Mouse (Mus musculus): ENCODE results near the gene Aoah. TPM values are rescaled to one million over a fixed set of nuclear protein-coding genes. Genes with fewer than 3 reads are reported as not detected.

Aoah gene
- polyA plus RNA-seq, 1 experiment from 2014 or later: 0.86 TPM

DNA sequence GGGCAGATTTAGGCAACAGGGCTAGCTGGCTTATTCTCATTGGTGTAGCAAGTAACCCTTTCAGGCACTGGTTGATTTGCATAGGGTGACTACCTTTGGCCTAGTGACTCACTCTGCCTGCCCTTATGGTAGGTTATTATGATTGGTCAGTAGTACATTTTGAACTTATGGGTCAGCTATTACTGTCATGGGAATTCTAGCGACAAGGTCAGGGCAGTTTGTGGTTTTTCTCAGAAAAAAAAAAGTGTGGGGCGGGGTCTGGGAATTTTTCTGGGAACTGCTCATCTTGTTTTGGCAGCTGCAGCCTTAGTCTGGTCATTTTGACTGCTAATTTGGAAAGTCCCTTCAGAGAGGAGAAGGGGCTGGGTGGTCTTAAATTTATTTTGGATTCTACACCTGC is 272.1 kb downstream of the Aoah start:
- ATAC-seq: no peak
- 73% methylated on average over 2 of the region's 2 CpGs for WGBS
- TF ChIP-seq EP300 (IDR thresholded peaks at IDR 0.05): no peak
- TF ChIP-seq CTCF (IDR thresholded peaks at IDR 0.05): no peak

DNA sequence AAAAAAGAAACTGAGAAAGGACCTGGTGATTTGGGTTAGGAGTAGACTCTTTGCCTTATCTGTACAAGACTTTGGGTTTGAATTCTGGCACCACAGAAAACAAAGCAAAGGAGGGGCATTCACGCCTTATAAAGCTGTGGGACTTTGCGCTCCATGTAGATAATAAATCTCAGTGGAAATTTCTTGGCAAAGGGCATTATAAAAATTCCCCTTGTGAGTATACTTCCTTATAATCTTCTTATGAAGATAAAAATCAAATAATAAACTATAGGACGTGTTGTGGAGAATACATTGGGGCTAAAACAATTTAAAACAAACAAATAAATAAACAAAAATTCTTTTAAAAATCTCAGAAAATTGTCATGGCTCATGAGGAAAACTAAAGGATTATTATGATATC is 280.9 kb downstream of the Aoah start, which contains the start of gene Olfr1370:
Gene Olfr1370 (minus strand): TSS at position 101 of the 400 bp plus-strand sequence.
- H3K4me1 ChIP-seq (ENCODE audit: insufficient read depth, low read depth, low read length): no peaks in the 10 kb centered on the region
- no peak within 1 kb of the TSS for H3K9ac ChIP-seq (replicated peaks; ENCODE audit: low read depth)
- ATAC-seq (no peak), DNase-seq (ENCODE audit: low spot score) (no peak)
- H3K27me3 ChIP-seq (replicated peaks; ENCODE audit: insufficient read depth, low read length): no peaks in the 10 kb centered on the region
- no peak within 1 kb of the TSS for H3K4me3 ChIP-seq (ENCODE audit: low read depth, low read length)
- 68% methylated on average over 3 of the region's 3 CpGs for WGBS
- H3K9me3 ChIP-seq (ENCODE audit: low read length): no peaks in the 10 kb centered on the region
- no peak within 1 kb of the TSS for H3K4me2 ChIP-seq (replicated peaks; ENCODE audit: low read depth, low read length)
- TF ChIP-seq EP300 (IDR thresholded peaks at IDR 0.05): no peak
- no peak for TF ChIP-seq CTCF (IDR thresholded peaks at IDR 0.05)
- H3K27ac ChIP-seq (ENCODE audit: low read length): no peak within 1 kb of the TSS
- no peaks in the 10 kb centered on the region for H3K36me3 ChIP-seq (ENCODE audit: insufficient read depth, low read length)

More for the DNA sequence above, 272.1 kb downstream of the Aoah start:
- no peak for DNase-seq (ENCODE audit: low spot score)
- H3K9ac ChIP-seq (replicated peaks; ENCODE audit: low read depth): no peak overlapping the region
- no peaks in the 10 kb centered on the region for H3K36me3 ChIP-seq (ENCODE audit: insufficient read depth, low read length)
- no peaks in the 10 kb centered on the region for H3K4me1 ChIP-seq (ENCODE audit: insufficient read depth, low read depth, low read length)
- no peaks in the 10 kb centered on the region for H3K9me3 ChIP-seq (ENCODE audit: low read length)
- no peak overlapping the region for H3K4me3 ChIP-seq (ENCODE audit: low read depth, low read length)
- no peaks in the 10 kb centered on the region for H3K27me3 ChIP-seq (replicated peaks; ENCODE audit: insufficient read depth, low read length)
- no peak overlapping the region for H3K4me2 ChIP-seq (replicated peaks; ENCODE audit: low read depth, low read length)
- no peak overlapping the region for H3K27ac ChIP-seq (ENCODE audit: low read length)

DNA sequence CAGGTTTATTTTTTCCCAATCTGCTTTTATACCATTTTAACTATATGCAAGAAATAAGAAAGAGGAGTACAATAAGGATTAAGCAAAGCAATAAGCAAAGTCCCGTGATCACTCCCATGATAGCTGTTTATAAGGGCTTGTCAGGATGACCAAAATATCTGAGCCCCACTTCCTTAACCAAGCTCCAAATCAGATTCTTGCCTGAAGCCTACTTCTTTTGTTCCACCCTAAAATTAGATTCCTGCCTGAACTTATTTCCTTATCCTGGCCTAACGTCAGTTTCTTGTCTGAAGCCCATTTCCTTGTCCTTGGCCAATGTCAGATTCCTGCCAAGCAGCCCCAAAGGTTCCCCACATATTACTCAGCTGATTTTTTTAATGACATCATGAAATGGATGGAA is 288.8 kb downstream of the Aoah start:
- Histone ChIP-seq H3K4me2 (replicated peaks; ENCODE audit: low read depth, low read length) (no peak overlapping the region), H3K36me3 (ENCODE audit: insufficient read depth, low read length) (no peaks in the 10 kb centered on the region), H3K27ac (ENCODE audit: low read length) (no peak overlapping the region), H3K9me3 (ENCODE audit: low read length) (no peaks in the 10 kb centered on the region), H3K27me3 (replicated peaks; ENCODE audit: insufficient read depth, low read length) (no peaks in the 10 kb centered on the region), H3K9ac (replicated peaks; ENCODE audit: low read depth) (no peak overlapping the region), H3K4me3 (ENCODE audit: low read depth, low read length) (no peak overlapping the region), H3K4me1 (ENCODE audit: insufficient read depth, low read depth, low read length) (no peaks in the 10 kb centered on the region)
- no peak for DNase-seq (ENCODE audit: low spot score)
- no peak for TF ChIP-seq EP300 (IDR thresholded peaks at IDR 0.05)
- no peak for TF ChIP-seq CTCF (IDR thresholded peaks at IDR 0.05)
- WGBS: 57% methylated on average over 2 of the region's 2 CpGs
- ATAC-seq: no peak

Data from lung, postnatal 0 days (tissue).